Mouse (Mus musculus) spleen, adult 2 months (tissue): Measurements from ENCODE around the gene Rasgef1c.

Experiments
- CTCF ChIP-seq: fragments of 200-500 bp; IDR thresholded peaks from 2 replicates; pipeline ENCODE4 v1.5.1; 2011; ENCODE audit warnings: mild to moderate bottlenecking, inconsistent platforms; ENCODE audit not compliant: insufficient read depth, insufficient read length, insufficient replicate concordance; ENCODE audit errors: extremely low read depth
- POLR2A ChIP-seq: fragments of 200-500 bp; IDR thresholded peaks from 2 replicates; pipeline ENCODE4 v1.6.1; 2011; ENCODE audit warnings: low read depth, low read length, inconsistent platforms

- no peak for TF ChIP-seq CTCF
- TF ChIP-seq POLR2A, result no peak
Measured at GRCm38 (mm10) chr11:49983875-49984552, 82.4 kb downstream of the Rasgef1c start.
